Mouse (Mus musculus) embryonic facial prominence, embryonic 11.5 days (tissue): Measurements from ENCODE around the gene Hbb-bh1. TPM values are rescaled to one million over a fixed set of nuclear protein-coding genes. Genes with fewer than 3 reads are reported as not detected.
"Not testable (repeated sequence)": the region's sequence is repeated elsewhere in the genome, so short reads cannot be mapped to it uniquely, and the experiment has no call there.

ENCODE experiments used
- ATAC-seq: fragments of 200-750 bp; cut with Nextera tagmentation; replicated peaks from 2 replicates; pipeline ENCODE4 v1.8.0; 2017; ENCODE audit warnings: low read depth; ENCODE audit not compliant: insufficient number of reproducible peaks, low FRiP score, low TSS enrichment
- DNase-seq: peaks from one replicate; pipeline ENCODE4 v3.0.0-alpha.2; 2015; ENCODE audit warnings: low spot score
- H3K27ac ChIP-seq: fragments of 300-500 bp; sonication (generic); replicated peaks from 2 replicates; pipeline ENCODE4 v1.5.1; 2014; ENCODE audit warnings: mild to moderate bottlenecking, low read depth, low read length, control low read depth
- H3K27me3 ChIP-seq: fragments of 300-500 bp; sonication (generic); 2 replicates; pipeline ENCODE4 v1.6.1; 2014; ENCODE audit warnings: mild to moderate bottlenecking, low read length, moderate library complexity, mixed read lengths; ENCODE audit not compliant: control insufficient read depth, insufficient read depth
- H3K36me3 ChIP-seq: fragments of 300-500 bp; sonication (generic); replicated peaks from 2 replicates; pipeline ENCODE4 v1.6.1; 2014; ENCODE audit warnings: low read depth, mild to moderate bottlenecking, low read length, moderate library complexity, mixed read lengths; ENCODE audit not compliant: control insufficient read depth, insufficient read depth
- H3K4me1 ChIP-seq: fragments of 300-500 bp; sonication (generic); 2 replicates; pipeline ENCODE4 v1.6.1; 2014; ENCODE audit warnings: low read length, mixed read lengths; ENCODE audit not compliant: control insufficient read depth, insufficient read depth
- H3K4me2 ChIP-seq: fragments of 300-500 bp; sonication (generic); 2 replicates; pipeline ENCODE4 v1.6.1; 2014; ENCODE audit warnings: low read depth, mild to moderate bottlenecking, control low read depth, low read length, moderate library complexity
- H3K4me3 ChIP-seq: fragments of 300-500 bp; sonication (generic); 2 replicates; pipeline ENCODE4 v1.5.1; 2014; ENCODE audit warnings: low read depth, low read length, control low read depth
- H3K9ac ChIP-seq: fragments of 300-500 bp; sonication (generic); replicated peaks from 2 replicates; pipeline ENCODE4 v1.6.1; 2014; ENCODE audit warnings: mild to moderate bottlenecking, control low read depth, low read length
- H3K9me3 ChIP-seq: fragments of 300-500 bp; sonication (generic); replicated peaks from 2 replicates; pipeline ENCODE4 v1.6.1; 2016; ENCODE audit warnings: mild to moderate bottlenecking, low read length, inconsistent platforms, mixed read lengths; ENCODE audit not compliant: control insufficient read depth
- WGBS: fragments of 180-500 bp; shearing (Covaris S2); extraction: QIAGEN DNeasy Blood & Tissue Kit; methylation state at CpG from one replicate; pipeline ENCODE4 v1.1.7; 2014; 5-methylcytosine and 5-hydroxymethylcytosine counted together
- polyA plus RNA-seq: library from polyadenylated mRNA; unstranded; fragments of >200 nt; fragmentation: Nextera tagmentation; extraction: Ambion mirVana; gene quantifications from 2 replicates; pipeline ENCODE4 v1.2.1, GENCODE M21; 2014

The Hbb-bh1 gene
- polyA plus RNA-seq, 1 experiment from 2014 or later = 2,335 TPM

- Histone ChIP-seq H3K4me3 (no peak overlapping the region), H3K36me3 (no peaks in the 10 kb centered on the region), H3K27me3 (no peaks in the 10 kb centered on the region), H3K4me2 (no peak overlapping the region), H3K9ac (no peak overlapping the region), H3K9me3 (no peaks in the 10 kb centered on the region), H3K27ac (no peak overlapping the region), H3K4me1 (no peaks in the 10 kb centered on the region)
- no peak for ATAC-seq
- no peak for DNase-seq
- whole genome bisulfite sequencing = 79% methylated on average over 3 of the region's 3 CpGs
These were observed 32.2 kb downstream of the Hbb-bh1 start for GRCm38 (mm10) chr7:103810746-103811145.

GRCm38 (mm10) chr7:103810296-103810695, 32.7 kb downstream of the Hbb-bh1 start:
- ATAC-seq (no peak), DNase-seq (no peak)
- Histone ChIP-seq H3K9ac (no peak overlapping the region), H3K4me3 (no peak overlapping the region), H3K27me3 (no peaks in the 10 kb centered on the region), H3K36me3 (no peaks in the 10 kb centered on the region), H3K9me3 (no peaks in the 10 kb centered on the region), H3K4me1 (no peaks in the 10 kb centered on the region), H3K4me2 (no peak overlapping the region), H3K27ac (no peak overlapping the region)
- WGBS = 73% methylated on average over 1 of the region's 1 CpGs

GRCm38 (mm10) chr7:103809801-103810155, 33.2 kb downstream of the Hbb-bh1 start:
- H3K9ac ChIP-seq = no peak overlapping the region
- no peaks in the 10 kb centered on the region for H3K36me3 ChIP-seq
- H3K4me2 ChIP-seq = no peak overlapping the region
- no peaks in the 10 kb centered on the region for H3K27me3 ChIP-seq
- no peak for DNase-seq
- H3K4me3 ChIP-seq = no peak overlapping the region
- no peak overlapping the region for H3K27ac ChIP-seq
- no peaks in the 10 kb centered on the region for H3K4me1 ChIP-seq
- H3K9me3 ChIP-seq = no peaks in the 10 kb centered on the region
- ATAC-seq = no peak
- 83% methylated on average over 1 of the region's 1 CpGs for WGBS

- no peaks in the 10 kb centered on the region for H3K27me3 ChIP-seq
- no peak for DNase-seq
- WGBS = 67% methylated on average over 5 of the region's 5 CpGs
- no peaks in the 10 kb centered on the region for H3K9me3 ChIP-seq
- H3K9ac ChIP-seq = no peak overlapping the region
- no peak for ATAC-seq
- no peaks in the 10 kb centered on the region for H3K36me3 ChIP-seq
- H3K27ac ChIP-seq = no peak overlapping the region
- H3K4me3 ChIP-seq = no peak overlapping the region
- H3K4me2 ChIP-seq = no peak overlapping the region
- H3K4me1 ChIP-seq = no peaks in the 10 kb centered on the region
These were observed 33.8 kb downstream of the Hbb-bh1 start for GRCm38 (mm10) chr7:103808971-103809800.

- H3K27ac ChIP-seq, H3K4me2 ChIP-seq, H3K27me3 ChIP-seq, H3K9ac ChIP-seq, H3K4me3 ChIP-seq, H3K4me1 ChIP-seq, H3K36me3 ChIP-seq, H3K9me3 ChIP-seq, ATAC-seq, DNase-seq: not testable (repeated sequence)
- 76% methylated on average over 2 of the region's 2 CpGs for WGBS
These were observed 34.8 kb downstream of the Hbb-bh1 start for GRCm38 (mm10) chr7:103808120-103808519.

GRCm38 (mm10) chr7:103806856-103807255, 36.1 kb downstream of the Hbb-bh1 start:
- WGBS = 52% methylated on average over 1 of the region's 1 CpGs
- Histone ChIP-seq H3K9ac (no peak overlapping the region), H3K27me3 (no peaks in the 10 kb centered on the region), H3K4me1 (no peaks in the 10 kb centered on the region), H3K4me3 (no peak overlapping the region), H3K4me2 (no peak overlapping the region), H3K9me3 (no peaks in the 10 kb centered on the region), H3K36me3 (no peaks in the 10 kb centered on the region), H3K27ac (no peak overlapping the region)
- DNase-seq = peak; percentile 74
- no peak for ATAC-seq

GRCm38 (mm10) chr7:103792669-103793388, 50.1 kb downstream of the Hbb-bh1 start:
- H3K27me3 ChIP-seq = no peaks in the 10 kb centered on the region
- H3K27ac ChIP-seq = no peak overlapping the region
- DNase-seq (no peak), ATAC-seq (no peak)
- no peak overlapping the region for H3K4me2 ChIP-seq
- H3K9ac ChIP-seq = no peak overlapping the region
- 18% methylated on average over 4 of the region's 4 CpGs for WGBS
- no peak overlapping the region for H3K4me3 ChIP-seq
- no peaks in the 10 kb centered on the region for H3K9me3 ChIP-seq
- no peaks in the 10 kb centered on the region for H3K36me3 ChIP-seq
- H3K4me1 ChIP-seq = no peaks in the 10 kb centered on the region

- DNase-seq = no peak
- Histone ChIP-seq H3K4me2 (no peak within 1 kb of the TSS), H3K27me3 (no peaks in the 10 kb centered on the region), H3K4me3 (no peak within 1 kb of the TSS), H3K9ac (no peak within 1 kb of the TSS), H3K36me3 (no peaks in the 10 kb centered on the region), H3K27ac (no peak within 1 kb of the TSS), H3K4me1 (no peaks in the 10 kb centered on the region), H3K9me3 (no peaks in the 10 kb centered on the region)
- WGBS = 79% methylated on average over 3 of the region's 3 CpGs
- ATAC-seq = no peak
These were observed 51.2 kb downstream of the Hbb-bh1 start, which contains the start of gene Olfr67 for GRCm38 (mm10) chr7:103791721-103792120. Olfr67 (minus strand) TSS chr7:103791821.
